Mouse (Mus musculus): ENCODE measurements around the gene Syne1.

DNA sequence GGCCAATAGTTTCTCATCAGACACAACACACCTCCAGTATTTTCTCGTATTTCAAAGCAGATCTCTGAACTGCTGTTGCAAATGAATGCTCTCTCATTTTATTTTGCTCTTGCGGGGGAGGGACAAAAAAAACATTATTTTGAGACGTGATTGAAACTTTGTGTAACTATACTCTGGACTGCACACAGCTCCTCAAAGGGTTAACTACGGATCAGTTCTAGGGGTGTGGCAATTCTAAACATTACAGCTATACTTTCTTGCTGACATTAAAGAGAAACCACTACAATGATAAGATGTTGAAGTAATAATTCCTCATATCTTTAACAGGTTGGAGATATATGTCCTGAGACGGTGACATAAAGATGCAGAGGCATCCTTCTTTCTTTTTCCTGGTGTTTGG lies 356.0 kb downstream of the Syne1 start:
- TF ChIP-seq POLR2A (IDR thresholded peaks at IDR 0.05; ENCODE audit: borderline replicate concordance, extremely low read depth, low read depth, low read length) (no peak), CTCF (IDR thresholded peaks at IDR 0.05; ENCODE audit: insufficient read depth, low read length) (no peak)
